Mouse (Mus musculus): ENCODE results near the gene Vcam1. TPM values are rescaled to one million over a fixed set of nuclear protein-coding genes. Genes with fewer than 3 reads are reported as not detected.

Gene Vcam1
- polyA plus RNA-seq, 1 experiment: 10.2 TPM

DNA sequence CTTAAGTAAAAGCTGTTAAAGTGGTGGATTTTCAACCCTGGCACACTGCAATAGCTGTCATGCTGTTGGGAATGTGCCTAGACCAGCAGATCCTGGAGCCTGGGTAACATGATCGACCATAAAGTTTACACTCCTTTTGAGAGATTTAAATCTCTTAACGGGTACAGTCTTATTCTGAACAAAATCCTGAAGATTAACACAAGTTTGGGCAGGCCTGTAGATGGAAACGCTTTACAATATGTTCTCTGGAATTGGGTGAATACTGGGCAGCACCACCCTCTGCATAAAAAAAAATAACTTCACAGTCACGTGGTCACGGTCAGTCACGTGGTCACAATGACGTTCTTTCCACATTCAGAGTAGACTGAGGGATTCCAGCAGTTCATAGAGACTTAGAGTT is 10.3 kb downstream of the Vcam1 start:
- TF ChIP-seq POLR2A (IDR thresholded peaks at IDR 0.05; ENCODE audit: borderline replicate concordance, extremely low read depth, low read depth, low read length): no peak
- TF ChIP-seq CTCF (IDR thresholded peaks at IDR 0.05; ENCODE audit: insufficient read depth, low read length): no peak
- 73% methylated on average over 7 of the region's 7 CpGs for WGBS
- DNase-seq: no peak
- no peak overlapping the region for H3K4me3 ChIP-seq (replicated peaks; ENCODE audit: extremely low read depth, low read depth, low read length)
- no peaks in the 10 kb centered on the region for H3K4me1 ChIP-seq (ENCODE audit: control insufficient read depth, insufficient read depth, low read length)

DNA sequence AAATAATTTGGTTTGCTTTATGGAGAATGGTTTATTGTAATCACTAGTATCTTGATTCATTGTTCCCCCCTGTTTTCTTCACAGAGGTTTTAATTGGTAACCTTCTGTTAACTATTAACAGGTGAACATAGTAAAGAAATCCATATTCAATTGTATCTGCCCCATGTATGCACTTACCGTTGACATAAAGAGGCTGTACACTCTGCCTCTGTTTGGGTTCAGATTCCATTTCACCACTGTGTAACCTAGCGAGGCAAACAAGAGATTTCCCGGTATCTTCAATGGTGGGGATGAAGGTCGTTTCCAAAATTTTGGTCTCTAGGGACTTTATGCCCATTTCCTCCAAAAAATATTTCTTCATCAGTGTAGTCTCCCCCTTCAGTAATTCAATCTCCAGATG is 12.4 kb downstream of the Vcam1 start:
- Histone ChIP-seq H3K4me1 (ENCODE audit: control insufficient read depth, insufficient read depth, low read length) (no peaks in the 10 kb centered on the region), H3K4me3 (replicated peaks; ENCODE audit: extremely low read depth, low read depth, low read length) (no peak overlapping the region)
- WGBS: 76% methylated on average over 4 of the region's 4 CpGs
- no peak for DNase-seq
- TF ChIP-seq CTCF (IDR thresholded peaks at IDR 0.05; ENCODE audit: insufficient read depth, low read length) (no peak), POLR2A (IDR thresholded peaks at IDR 0.05; ENCODE audit: borderline replicate concordance, extremely low read depth, low read depth, low read length) (no peak)

DNA sequence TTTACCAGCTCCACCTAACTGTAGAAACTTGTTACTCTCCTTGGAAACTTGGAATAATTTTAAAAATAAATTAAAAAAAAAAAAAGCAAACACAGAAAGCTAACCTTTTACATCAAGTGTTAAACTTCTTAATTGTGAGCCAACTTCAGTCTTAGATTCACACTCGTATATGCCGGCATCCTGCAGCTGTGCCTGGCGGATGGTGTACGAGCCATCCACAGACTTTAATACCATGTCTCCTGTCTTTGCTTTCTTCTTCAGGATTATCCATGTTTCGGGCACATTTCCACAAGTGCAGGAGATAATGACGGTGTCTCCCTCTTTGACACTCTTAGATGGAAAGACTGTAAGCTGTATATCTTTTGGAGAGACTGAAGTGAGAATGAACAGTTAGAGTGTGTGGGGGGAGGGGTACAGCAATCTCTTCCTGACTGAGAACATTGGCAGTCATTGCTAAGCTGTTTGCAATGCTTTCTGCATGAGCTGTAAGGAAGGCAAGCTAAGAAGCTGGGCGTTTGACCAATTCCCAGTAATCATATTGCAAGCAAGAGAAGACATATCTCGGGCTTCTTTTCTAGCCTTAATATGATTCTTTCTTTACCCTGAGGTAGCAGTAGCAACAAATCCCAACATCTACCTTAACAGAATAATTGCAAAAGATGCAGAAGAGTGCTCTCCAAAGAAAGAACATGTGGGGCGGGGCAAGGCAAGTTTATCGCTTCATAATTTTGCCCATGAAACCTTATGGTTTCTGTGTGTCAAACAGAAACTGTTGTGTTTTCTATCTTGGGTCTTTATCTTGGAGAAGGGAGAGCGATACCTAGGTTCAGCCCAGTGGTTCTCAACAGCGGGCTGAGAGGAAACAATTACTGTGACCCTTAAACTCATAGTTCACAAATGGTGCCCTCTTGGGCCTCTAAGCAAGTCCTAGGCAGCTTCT is 15.0 kb downstream of the Vcam1 start:
- no peak for DNase-seq
- WGBS: 54% methylated on average over 12 of the region's 12 CpGs
- Histone ChIP-seq H3K4me1 (ENCODE audit: control insufficient read depth, insufficient read depth, low read length) (no peaks in the 10 kb centered on the region), H3K4me3 (replicated peaks; ENCODE audit: extremely low read depth, low read depth, low read length) (no peak overlapping the region)
- TF ChIP-seq POLR2A (IDR thresholded peaks at IDR 0.05; ENCODE audit: borderline replicate concordance, extremely low read depth, low read depth, low read length) (no peak), CTCF (IDR thresholded peaks at IDR 0.05; ENCODE audit: insufficient read depth, low read length) (no peak)

DNA sequence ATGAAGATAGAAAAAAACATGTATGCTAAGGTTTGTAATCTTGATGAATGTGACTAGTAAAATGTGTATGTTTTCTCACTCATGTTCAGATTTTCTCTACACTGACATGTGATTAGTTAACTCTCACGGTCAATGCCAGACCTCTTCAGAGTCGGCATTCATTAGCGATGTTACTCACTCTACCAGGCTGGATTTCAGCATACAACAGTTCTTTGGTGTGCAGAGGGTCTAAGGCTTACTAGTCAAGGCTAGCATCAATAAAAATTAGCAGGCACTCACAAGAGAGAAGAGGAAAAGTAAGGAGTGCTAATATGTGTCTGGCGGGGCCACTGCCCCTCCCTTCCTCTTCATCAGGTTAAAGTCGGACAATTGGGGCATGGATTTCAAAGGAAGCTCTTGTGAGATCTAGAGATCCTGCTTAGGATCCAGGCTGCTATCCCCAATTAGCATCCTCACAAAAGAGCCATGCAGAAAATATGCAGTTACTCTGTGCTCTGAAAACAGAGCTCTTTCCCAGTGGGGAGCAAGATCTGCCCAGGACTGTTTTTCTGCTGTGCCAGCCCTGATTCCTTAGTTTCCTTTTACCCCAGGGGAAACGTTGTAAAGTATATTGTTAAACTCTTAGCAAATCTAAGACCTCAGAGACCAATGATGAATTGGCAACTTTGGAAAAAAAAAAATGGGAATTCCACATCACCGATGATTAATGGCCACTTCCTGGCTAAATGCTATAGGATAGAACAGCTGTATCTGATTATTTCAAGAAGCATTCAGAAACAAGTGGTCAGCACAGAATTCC is 15.8 kb downstream of the Vcam1 start:
- 44% methylated on average over 7 of the region's 7 CpGs for whole genome bisulfite sequencing
- TF ChIP-seq CTCF (IDR thresholded peaks at IDR 0.05; ENCODE audit: insufficient read depth, low read length) (no peak), POLR2A (IDR thresholded peaks at IDR 0.05; ENCODE audit: borderline replicate concordance, extremely low read depth, low read depth, low read length) (no peak)
- Histone ChIP-seq H3K4me3 (replicated peaks; ENCODE audit: extremely low read depth, low read depth, low read length) (no peak overlapping the region), H3K4me1 (ENCODE audit: control insufficient read depth, insufficient read depth, low read length) (no peaks in the 10 kb centered on the region)
- DNase-seq: no peak

DNA sequence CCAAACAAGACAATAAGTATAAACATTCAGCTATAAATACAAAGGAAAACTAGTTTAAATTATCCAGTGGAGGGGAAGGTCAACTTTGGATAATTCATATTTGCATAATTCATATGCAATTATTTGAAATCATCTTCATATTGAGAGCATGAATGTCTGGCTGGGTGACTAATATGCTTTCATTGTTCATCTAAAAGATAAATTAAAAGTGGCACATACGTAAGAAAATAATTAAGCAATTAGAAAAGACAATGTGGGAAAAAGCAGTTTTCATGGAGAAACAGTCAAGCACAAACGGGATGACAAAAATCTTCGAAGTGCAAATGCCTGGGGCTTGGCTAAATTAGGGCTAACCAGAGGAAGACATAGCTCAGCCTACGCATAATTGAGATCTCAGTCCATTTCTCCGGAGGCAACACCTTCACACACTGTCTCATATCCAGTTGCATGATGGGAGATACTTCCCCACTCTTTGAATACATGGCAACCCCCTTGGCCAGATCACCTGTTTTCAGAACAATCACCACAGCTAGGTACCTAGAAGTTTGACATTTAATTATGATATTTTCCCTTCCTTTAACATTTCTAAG is 16.6 kb downstream of the Vcam1 start:
- 85% methylated on average over 5 of the region's 5 CpGs for WGBS
- no peak overlapping the region for H3K4me3 ChIP-seq (replicated peaks; ENCODE audit: extremely low read depth, low read depth, low read length)
- H3K4me1 ChIP-seq (ENCODE audit: control insufficient read depth, insufficient read depth, low read length): no peaks in the 10 kb centered on the region
- TF ChIP-seq POLR2A (IDR thresholded peaks at IDR 0.05; ENCODE audit: borderline replicate concordance, extremely low read depth, low read depth, low read length) (no peak), CTCF (IDR thresholded peaks at IDR 0.05; ENCODE audit: insufficient read depth, low read length) (no peak)
- DNase-seq: no peak

DNA sequence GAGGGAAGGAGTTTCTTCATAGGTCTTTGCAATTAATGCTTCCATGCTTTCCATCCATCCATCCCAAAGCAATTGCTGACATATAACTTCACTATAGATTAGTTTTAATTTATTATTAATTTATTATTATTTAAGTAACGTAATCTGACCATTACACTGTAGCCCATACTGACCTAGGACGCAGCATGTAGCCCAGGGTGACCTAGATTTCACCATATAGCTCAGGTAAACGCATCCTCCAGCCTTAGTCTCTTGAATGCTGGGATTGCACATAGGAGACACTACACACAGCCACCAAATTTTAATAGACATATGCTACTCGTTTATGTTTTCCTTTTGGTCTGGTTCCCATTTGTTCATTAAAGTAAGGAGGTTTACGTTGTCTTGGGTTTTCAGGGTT is 23.8 kb downstream of the Vcam1 start:
- no peak for DNase-seq
- TF ChIP-seq CTCF (IDR thresholded peaks at IDR 0.05; ENCODE audit: insufficient read depth, low read length): no peak
- 93% methylated on average over 5 of the region's 5 CpGs for WGBS
- Histone ChIP-seq H3K4me3 (replicated peaks; ENCODE audit: extremely low read depth, low read depth, low read length) (no peak overlapping the region), H3K4me1 (ENCODE audit: control insufficient read depth, insufficient read depth, low read length) (no peaks in the 10 kb centered on the region; the same call in 1 of the 2 replicates)

DNA sequence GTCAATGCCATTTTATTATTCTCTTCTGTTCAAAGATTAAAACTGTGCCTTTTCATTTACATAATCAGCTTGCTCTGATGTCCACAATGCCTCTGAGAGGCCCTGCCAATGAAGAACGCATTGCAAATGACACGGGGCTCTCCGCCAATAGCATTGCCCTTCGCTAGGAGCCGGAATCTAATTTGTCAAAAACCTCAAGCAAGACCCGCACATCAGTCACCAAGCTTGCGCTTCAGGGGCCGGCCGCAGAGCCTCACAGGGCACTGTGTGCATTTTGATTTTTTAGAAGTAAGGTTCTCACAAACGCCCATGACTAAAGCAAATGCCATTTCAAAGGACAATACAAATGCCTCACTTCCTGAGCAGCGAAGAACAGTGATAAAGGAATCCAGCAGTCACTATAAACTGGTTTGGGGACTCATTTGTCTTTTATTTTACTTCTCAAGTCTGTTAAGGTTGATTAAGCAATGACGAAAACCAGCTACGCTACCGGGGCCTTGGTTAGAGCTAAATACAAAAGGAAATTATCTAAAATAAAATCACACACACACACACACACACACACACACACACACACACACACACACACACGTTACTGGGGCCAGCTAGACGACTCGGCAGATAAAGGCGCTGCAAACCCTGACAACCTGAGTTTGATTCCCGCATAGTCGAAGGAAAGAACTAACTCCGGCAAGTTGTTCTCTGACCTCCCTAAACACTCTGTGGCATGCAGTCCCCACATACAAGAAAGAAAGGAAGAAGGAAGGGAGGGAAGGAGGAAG is 24.4 kb downstream of the Vcam1 start:
- DNase-seq: no peak

DNA sequence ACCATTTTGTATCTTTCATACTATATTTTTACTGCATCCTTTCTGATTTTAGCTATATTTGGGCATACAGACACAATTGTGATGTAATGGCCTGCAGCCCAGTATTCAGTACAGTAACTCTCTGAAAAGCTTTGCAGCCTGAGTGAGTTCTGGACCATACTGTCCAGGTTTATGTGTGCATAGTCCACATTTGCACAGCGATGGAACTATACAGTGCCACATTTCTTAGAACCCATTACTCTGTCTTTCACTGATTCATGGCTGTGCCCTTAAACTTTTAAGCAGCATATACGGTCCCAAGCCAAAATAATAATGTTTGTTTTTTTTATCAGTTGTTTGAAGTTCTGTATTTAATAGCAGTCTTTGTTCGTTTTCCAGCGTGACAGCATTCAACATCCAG is 25.2 kb downstream of the Vcam1 start:
- H3K4me1 ChIP-seq (ENCODE audit: control insufficient read depth, insufficient read depth, low read length): no peaks in the 10 kb centered on the region; the same call in 1 of the 2 replicates
- TF ChIP-seq POLR2A (IDR thresholded peaks at IDR 0.05; ENCODE audit: borderline replicate concordance, extremely low read depth, low read depth, low read length) (no peak), CTCF (IDR thresholded peaks at IDR 0.05; ENCODE audit: insufficient read depth, low read length) (no peak)
- no peak for DNase-seq
- no peak overlapping the region for H3K4me3 ChIP-seq (replicated peaks; ENCODE audit: extremely low read depth, low read depth, low read length)
- 63% methylated on average over 4 of the region's 4 CpGs for WGBS

More for the DNA sequence above, 24.4 kb downstream of the Vcam1 start:
- no peaks in the 10 kb centered on the region; the same call in 1 of the 2 replicates for H3K4me1 ChIP-seq (ENCODE audit: control insufficient read depth, insufficient read depth, low read length)
- peak overlapping the region; percentile 43 for H3K4me3 ChIP-seq (replicated peaks; ENCODE audit: extremely low read depth, low read depth, low read length)
- 19% methylated on average over 21 of the region's 21 CpGs for WGBS
- no peak for TF ChIP-seq POLR2A (IDR thresholded peaks at IDR 0.05; ENCODE audit: borderline replicate concordance, extremely low read depth, low read depth, low read length)
- TF ChIP-seq CTCF (IDR thresholded peaks at IDR 0.05; ENCODE audit: insufficient read depth, low read length): no peak

DNA sequence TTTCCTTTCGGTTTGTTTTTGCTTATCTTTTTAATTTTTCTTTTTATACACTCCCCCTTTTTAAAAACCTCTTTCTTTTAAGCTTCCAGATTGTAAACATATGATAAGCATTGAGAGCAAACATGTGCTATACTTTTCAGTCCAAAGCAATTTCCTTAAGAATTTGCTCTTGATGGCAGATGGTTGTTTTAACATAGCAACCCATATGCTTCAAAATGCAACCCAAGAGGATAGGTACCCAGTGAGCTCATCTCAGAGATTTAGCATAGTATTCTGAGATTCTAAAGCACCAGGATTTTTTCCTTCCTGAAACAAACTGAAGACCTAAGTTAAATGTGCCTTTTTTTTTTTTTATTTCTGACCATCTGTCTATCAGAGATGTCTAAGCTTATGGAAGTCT is 28.6 kb downstream of the Vcam1 start:
- 46% methylated on average over 1 of the region's 1 CpGs for WGBS
- no peak overlapping the region for H3K4me3 ChIP-seq (replicated peaks; ENCODE audit: extremely low read depth, low read depth, low read length)
- H3K4me1 ChIP-seq (ENCODE audit: control insufficient read depth, insufficient read depth, low read length): no peaks in the 10 kb centered on the region; the same call in 1 of the 2 replicates
- TF ChIP-seq POLR2A (IDR thresholded peaks at IDR 0.05; ENCODE audit: borderline replicate concordance, extremely low read depth, low read depth, low read length) (no peak), CTCF (IDR thresholded peaks at IDR 0.05; ENCODE audit: insufficient read depth, low read length) (no peak)
- no peak for DNase-seq

Measured in lung, adult 2 months (tissue).